Mouse (Mus musculus): ENCODE data around the gene Tenm2. TPM values are rescaled to one million over a fixed set of nuclear protein-coding genes. Genes with fewer than 3 reads are reported as not detected.

Gene Tenm2
- total and polyA plus RNA-seq, 3 experiments = not detected

DNA sequence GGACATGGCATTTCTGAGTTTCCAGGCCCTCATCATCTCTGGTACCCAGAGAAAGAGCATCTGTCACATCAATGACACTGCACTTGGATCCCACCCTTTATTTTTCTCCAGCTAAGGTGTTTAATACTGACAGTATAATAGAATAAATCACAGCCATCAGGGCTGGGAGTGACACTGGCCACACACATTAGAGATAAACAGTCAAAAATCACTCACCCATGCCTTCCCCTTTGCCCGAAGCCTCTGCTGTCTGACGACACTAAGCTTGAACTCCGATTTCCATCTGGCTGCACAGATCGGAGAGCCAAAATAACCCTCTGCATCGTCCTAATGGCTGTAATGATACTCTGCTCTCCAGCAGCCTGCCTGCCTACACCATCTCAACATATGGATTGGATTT lies 305.9 kb downstream of the Tenm2 start:
- Histone ChIP-seq H3K79me2 (ENCODE audit: control insufficient read depth, insufficient read depth, low read length, poor library complexity) (no peaks in the 10 kb centered on the region), H3K4me1 (ENCODE audit: control insufficient read depth in 1 of 2, insufficient read depth in 2 of 2, low read length in 2 of 2) (no peaks in the 10 kb centered on the region), H3K4me3 (ENCODE audit: control insufficient read depth in 1 of 2, insufficient read depth in 1 of 2, low read depth in 2 of 2, low read length in 2 of 2) (no peak overlapping the region), H3K27me3 (ENCODE audit: control insufficient read depth in 1 of 2, insufficient read depth in 2 of 2, low read length in 2 of 2) (no peaks in the 10 kb centered on the region), H3K9me3 (replicated peaks; ENCODE audit: insufficient read depth, low read length) (no peaks in the 10 kb centered on the region), H3K36me3 (ENCODE audit: control insufficient read depth in 1 of 2, insufficient read depth in 2 of 2, low read length in 2 of 2) (no peaks in the 10 kb centered on the region), H3K27ac (ENCODE audit: control insufficient read depth, low read depth, low read length) (no peak overlapping the region), H3K9ac (ENCODE audit: control insufficient read depth, low read depth, low read length, poor library complexity, severe bottlenecking) (no peak overlapping the region)
- no peak for DNase-seq (ENCODE audit: low read depth, low spot score)
- TF ChIP-seq UBTF (IDR thresholded peaks at IDR 0.05; ENCODE audit: borderline replicate concordance, insufficient read depth, low read depth, low read length) = no peak
- TF ChIP-seq SMC3 (IDR thresholded peaks at IDR 0.05; ENCODE audit: low read depth, low read length) = no peak
- TF ChIP-seq MAFK (IDR thresholded peaks at IDR 0.05; ENCODE audit: borderline replicate concordance, low read depth, low read length) = no peak
- no peak for TF ChIP-seq MYC (IDR thresholded peaks at IDR 0.05; ENCODE audit: low read depth, low read length)
- TF ChIP-seq ETS1 (IDR thresholded peaks at IDR 0.05; ENCODE audit: low read depth, low read length) = no peak
- TF ChIP-seq ZNF384 (IDR thresholded peaks at IDR 0.05; ENCODE audit: low read depth, low read length) = no peak
- no peak for TF ChIP-seq TAL1 (IDR thresholded peaks at IDR 0.05; ENCODE audit: low read length)
- no peak for TF ChIP-seq CHD1 (IDR thresholded peaks at IDR 0.05; ENCODE audit: low read depth, low read length)
- no peak for TF ChIP-seq RCOR1 (IDR thresholded peaks at IDR 0.05; ENCODE audit: low read depth, low read length)
- TF ChIP-seq MAX (IDR thresholded peaks at IDR 0.05; ENCODE audit: low read length) = no peak
- no peak for TF ChIP-seq ZMIZ1 (IDR thresholded peaks at IDR 0.05; ENCODE audit: low read depth, low read length)
- TF ChIP-seq RAD21 (IDR thresholded peaks at IDR 0.05; ENCODE audit: low read depth, low read length) = no peak
- TF ChIP-seq GATA1 (IDR thresholded peaks at IDR 0.05; ENCODE audit: low read depth, low read length) = no peak
- TF ChIP-seq ZKSCAN1 (IDR thresholded peaks at IDR 0.05; ENCODE audit: low read depth, low read length) = no peak
- no peak for TF ChIP-seq HCFC1 (IDR thresholded peaks at IDR 0.05; ENCODE audit: low read depth, low read length)

DNA sequence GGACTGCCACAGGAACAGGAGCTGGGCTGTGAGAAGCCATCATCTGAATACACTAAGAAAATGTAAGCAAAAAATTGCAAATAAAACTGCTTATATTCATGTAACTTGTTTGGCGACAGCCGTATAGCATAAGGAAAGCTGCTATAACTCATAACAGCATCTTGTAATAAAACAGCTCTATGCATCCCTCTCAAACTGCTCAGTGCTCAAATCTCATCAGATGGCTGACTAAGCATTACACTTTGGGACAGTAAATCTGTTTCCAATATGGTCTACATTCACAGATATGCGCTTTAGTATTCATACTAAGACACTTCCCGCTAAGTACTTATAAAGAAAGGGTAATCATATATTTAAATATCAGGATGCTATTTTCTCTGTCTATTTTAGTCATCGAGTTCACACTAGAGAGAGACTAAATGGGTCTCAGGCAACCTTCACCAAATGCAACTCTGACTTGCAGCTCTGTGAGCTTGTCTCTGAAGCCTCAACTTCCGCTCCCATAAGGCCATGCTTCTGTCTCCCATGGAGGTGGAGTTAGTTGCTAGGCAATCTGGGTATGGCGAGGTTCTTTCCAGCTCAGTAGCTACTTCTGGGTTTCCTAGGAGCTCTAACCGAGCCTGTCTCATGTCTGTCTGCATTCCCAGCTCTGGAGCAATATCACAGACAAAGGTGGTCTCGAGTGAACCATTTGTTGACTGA lies 308.9 kb downstream of the Tenm2 start:
- no peak for DNase-seq (ENCODE audit: low read depth, low spot score)
- no peaks in the 10 kb centered on the region for H3K4me1 ChIP-seq (ENCODE audit: control insufficient read depth in 1 of 2, insufficient read depth in 2 of 2, low read length in 2 of 2)
- TF ChIP-seq USF2 (IDR thresholded peaks at IDR 0.05; ENCODE audit: borderline replicate concordance in 1 of 2, insufficient read depth in 1 of 2, low read depth in 1 of 2, low read length in 2 of 2) (no peak), RCOR1 (IDR thresholded peaks at IDR 0.05; ENCODE audit: low read depth, low read length) (no peak), KAT2A (conservative IDR thresholded peaks at IDR 0.05; ENCODE audit: low read depth, low read length) (no peak), MAFK (IDR thresholded peaks at IDR 0.05; ENCODE audit: borderline replicate concordance, low read depth, low read length) (no peak), MYC (IDR thresholded peaks at IDR 0.05; ENCODE audit: low read depth, low read length) (no peak), CTCF (IDR thresholded peaks at IDR 0.05 in 2 of 3, conservative IDR thresholded peaks at IDR 0.05 in 1 of 3; ENCODE audit: control insufficient read depth in 1 of 3, insufficient read depth in 1 of 3, low read depth in 2 of 3, low read length in 3 of 3, poor library complexity in 1 of 3, severe bottlenecking in 1 of 3) (no peak), EP300 (IDR thresholded peaks at IDR 0.05; ENCODE audit: low read depth in 1 of 2, low read length in 2 of 2) (no peak), NELFE (IDR thresholded peaks at IDR 0.05; ENCODE audit: low read depth, low read length) (no peak), GABPA (IDR thresholded peaks at IDR 0.05; ENCODE audit: low read depth, low read length) (no peak), ZNF384 (IDR thresholded peaks at IDR 0.05; ENCODE audit: low read depth, low read length) (no peak), TAL1 (IDR thresholded peaks at IDR 0.05; ENCODE audit: low read length) (no peak), MAX (IDR thresholded peaks at IDR 0.05; ENCODE audit: low read length) (no peak), USF1 (IDR thresholded peaks at IDR 0.05; ENCODE audit: low read depth, low read length) (no peak), ZC3H11A (IDR thresholded peaks at IDR 0.05; ENCODE audit: low read depth, low read length) (no peak), E2F4 (IDR thresholded peaks at IDR 0.05; ENCODE audit: borderline replicate concordance, low read depth, low read length) (no peak), JUND (IDR thresholded peaks at IDR 0.05; ENCODE audit: low read depth, low read length) (no peak), NRF1 (IDR thresholded peaks at IDR 0.05; ENCODE audit: insufficient read depth, low read depth, low read length, poor library complexity, severe bottlenecking) (no peak)
- H3K27me3 ChIP-seq (ENCODE audit: control insufficient read depth in 1 of 2, insufficient read depth in 2 of 2, low read length in 2 of 2) = no peaks in the 10 kb centered on the region
- no peaks in the 10 kb centered on the region for H3K9me3 ChIP-seq (replicated peaks; ENCODE audit: insufficient read depth, low read length)
- H3K9ac ChIP-seq (ENCODE audit: control insufficient read depth, low read depth, low read length, poor library complexity, severe bottlenecking) = no peak overlapping the region
- H3K4me3 ChIP-seq (ENCODE audit: control insufficient read depth in 1 of 2, insufficient read depth in 1 of 2, low read depth in 2 of 2, low read length in 2 of 2) = no peak overlapping the region
- H3K27ac ChIP-seq (ENCODE audit: control insufficient read depth, low read depth, low read length) = no peak overlapping the region
- H3K36me3 ChIP-seq (ENCODE audit: control insufficient read depth in 1 of 2, insufficient read depth in 2 of 2, low read length in 2 of 2) = no peaks in the 10 kb centered on the region
- no peaks in the 10 kb centered on the region for H3K79me2 ChIP-seq (ENCODE audit: control insufficient read depth, insufficient read depth, low read length, poor library complexity)

Data from MEL (cell line).